Mouse (Mus musculus): ENCODE measurements around the gene Slc27a2. TPM values are rescaled to one million over a fixed set of nuclear protein-coding genes. Genes with fewer than 3 reads are reported as not detected.

The Slc27a2 gene
- polyA plus RNA-seq, 1 experiment from 2014 or later, result 56.3 TPM

DNA sequence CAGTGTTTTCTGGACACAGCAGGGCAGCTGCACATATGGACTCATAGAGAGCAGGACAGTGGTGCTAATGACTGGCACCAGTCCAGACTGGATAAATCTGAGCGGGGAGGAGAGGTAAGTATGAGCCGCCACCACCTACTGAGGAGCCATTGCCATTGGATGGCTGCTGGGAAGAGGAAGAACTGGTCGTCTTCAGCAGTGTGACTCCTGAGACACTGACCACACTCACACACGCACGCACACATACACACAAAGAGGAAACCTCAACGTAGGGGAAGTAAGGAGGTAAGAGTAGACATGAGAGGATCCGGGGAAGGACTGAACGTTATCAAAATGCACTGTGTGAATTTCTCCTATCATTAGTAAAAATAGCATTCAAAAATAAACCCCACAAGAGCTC is 24.7 kb upstream of the Slc27a2 start:
- Histone ChIP-seq H3K36me3 (no peaks in the 10 kb centered on the region), H3K27me3 (replicated peaks) (no peaks in the 10 kb centered on the region), H3K9me3 (replicated peaks) (no peaks in the 10 kb centered on the region), H3K4me3 (no peak overlapping the region), H3K27ac (no peak overlapping the region), H3K9ac (no peak overlapping the region), H3K4me2 (no peak overlapping the region), H3K4me1 (no peaks in the 10 kb centered on the region)
- WGBS (ENCODE audit: insufficient replicate concordance), result 46% methylated on average over 8 of the region's 8 CpGs
- ATAC-seq, result no peak

DNA sequence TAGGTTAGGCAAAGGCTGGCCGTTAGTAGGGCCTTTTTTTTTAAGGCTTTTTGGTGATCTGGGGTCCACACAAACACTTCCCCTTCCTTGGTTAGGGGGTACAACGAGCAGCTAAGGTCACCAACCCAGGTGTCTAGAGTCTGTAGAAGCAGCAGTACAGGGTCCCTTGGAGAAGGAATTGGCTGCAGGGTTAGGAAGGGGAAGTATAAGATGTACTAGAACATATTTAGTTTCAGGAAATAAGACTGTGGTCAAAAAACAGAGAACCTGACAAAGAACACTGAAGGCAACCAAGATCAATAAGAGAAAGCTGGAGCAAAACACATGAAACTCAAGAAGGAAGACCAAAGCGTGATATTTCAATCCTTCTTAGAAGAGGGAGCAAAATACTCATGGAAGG is 21.6 kb upstream of the Slc27a2 start:
- H3K4me2 ChIP-seq, result no peak overlapping the region
- no peak overlapping the region for H3K9ac ChIP-seq
- H3K27ac ChIP-seq, result no peak overlapping the region
- ATAC-seq, result no peak
- no peaks in the 10 kb centered on the region for H3K36me3 ChIP-seq
- no peaks in the 10 kb centered on the region for H3K4me1 ChIP-seq
- no peaks in the 10 kb centered on the region for H3K9me3 ChIP-seq (replicated peaks)
- H3K4me3 ChIP-seq, result no peak overlapping the region
- H3K27me3 ChIP-seq (replicated peaks), result no peaks in the 10 kb centered on the region
- WGBS (ENCODE audit: insufficient replicate concordance), result 31% methylated on average over 3 of the region's 3 CpGs

DNA sequence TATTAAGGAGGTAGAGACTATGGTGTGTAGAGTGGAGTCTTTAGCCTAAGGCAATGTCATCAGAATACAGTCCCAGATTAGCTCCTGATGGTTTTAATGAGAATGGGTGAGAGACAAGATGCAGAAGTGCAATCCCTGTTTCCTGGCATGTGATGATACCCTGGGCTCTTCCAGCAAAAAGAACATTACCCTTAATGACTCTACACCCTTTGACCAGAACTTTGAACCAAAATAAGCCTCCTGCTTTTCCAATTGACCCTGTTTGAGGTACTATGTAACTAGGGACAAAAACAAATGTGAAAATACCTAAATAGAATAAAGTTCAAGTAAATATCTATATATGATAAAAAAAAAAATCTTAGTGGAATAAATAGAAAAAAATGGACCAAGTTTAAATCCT is 14.6 kb upstream of the Slc27a2 start:
- no peaks in the 10 kb centered on the region for H3K4me1 ChIP-seq
- no peak for ATAC-seq
- no peak overlapping the region for H3K4me2 ChIP-seq
- H3K9me3 ChIP-seq (replicated peaks), result no peaks in the 10 kb centered on the region
- H3K9ac ChIP-seq, result no peak overlapping the region
- no peak overlapping the region for H3K4me3 ChIP-seq
- no peaks in the 10 kb centered on the region for H3K36me3 ChIP-seq
- no peaks in the 10 kb centered on the region for H3K27me3 ChIP-seq (replicated peaks)
- no peak overlapping the region for H3K27ac ChIP-seq

DNA sequence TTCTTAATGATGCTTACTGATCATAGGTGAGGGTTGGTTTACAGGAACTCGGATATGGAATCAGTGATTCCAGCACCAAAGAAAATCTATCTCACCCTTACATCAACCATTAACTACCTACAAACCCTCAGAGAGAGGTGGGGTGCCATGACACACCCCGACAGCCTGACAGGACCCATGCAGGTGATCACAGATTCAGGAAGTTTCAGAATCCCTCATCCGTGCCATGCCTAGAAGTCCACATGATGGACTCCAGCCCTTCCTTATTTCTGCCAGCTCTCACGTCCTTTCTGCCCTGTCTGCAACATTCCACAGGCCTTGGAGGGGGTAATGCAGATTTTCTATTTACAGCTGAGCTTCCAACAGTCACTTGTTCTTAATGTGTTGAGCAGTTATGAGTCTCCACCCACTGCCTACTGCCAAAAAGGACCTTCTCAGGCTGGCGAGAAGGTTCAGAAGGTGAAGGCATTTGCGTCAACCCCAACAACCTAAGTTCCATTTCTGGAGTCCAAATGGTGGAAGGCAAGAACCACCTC is 11.7 kb upstream of the Slc27a2 start:
- ATAC-seq, result no peak
- H3K9ac ChIP-seq, result no peak overlapping the region
- WGBS (ENCODE audit: insufficient replicate concordance), result 63% methylated on average over 6 of the region's 6 CpGs
- no peaks in the 10 kb centered on the region for H3K4me1 ChIP-seq
- H3K4me2 ChIP-seq, result no peak overlapping the region
- H3K9me3 ChIP-seq (replicated peaks), result no peaks in the 10 kb centered on the region
- no peak overlapping the region for H3K4me3 ChIP-seq
- no peaks in the 10 kb centered on the region for H3K27me3 ChIP-seq (replicated peaks)
- H3K27ac ChIP-seq, result no peak overlapping the region
- H3K36me3 ChIP-seq, result no peaks in the 10 kb centered on the region

DNA sequence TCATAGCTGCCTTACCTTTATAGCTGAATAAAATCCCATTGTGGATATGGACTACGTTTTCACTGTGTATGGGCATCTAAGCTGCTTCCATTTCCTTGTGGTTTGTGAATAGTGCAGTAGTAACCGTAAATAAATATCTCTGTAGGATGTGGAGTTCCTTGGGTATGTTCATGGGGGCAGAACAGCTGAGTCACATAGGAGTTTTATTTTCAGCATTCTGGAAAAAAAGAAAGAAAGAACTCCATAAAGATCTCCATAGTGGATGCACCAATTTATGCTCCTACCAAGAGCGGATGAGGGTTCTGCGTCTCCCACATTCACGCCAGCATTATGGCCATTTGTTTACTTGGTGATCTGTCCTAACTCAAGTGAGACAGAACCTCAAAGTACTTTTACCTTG is 10.0 kb upstream of the Slc27a2 start:
- Histone ChIP-seq H3K4me1 (no peaks in the 10 kb centered on the region), H3K9me3 (replicated peaks) (no peaks in the 10 kb centered on the region), H3K4me2 (no peak overlapping the region), H3K4me3 (no peak overlapping the region), H3K27ac (no peak overlapping the region), H3K27me3 (replicated peaks) (no peaks in the 10 kb centered on the region), H3K9ac (no peak overlapping the region), H3K36me3 (no peaks in the 10 kb centered on the region)
- WGBS (ENCODE audit: insufficient replicate concordance), result 75% methylated on average over 5 of the region's 5 CpGs
- ATAC-seq, result no peak

DNA sequence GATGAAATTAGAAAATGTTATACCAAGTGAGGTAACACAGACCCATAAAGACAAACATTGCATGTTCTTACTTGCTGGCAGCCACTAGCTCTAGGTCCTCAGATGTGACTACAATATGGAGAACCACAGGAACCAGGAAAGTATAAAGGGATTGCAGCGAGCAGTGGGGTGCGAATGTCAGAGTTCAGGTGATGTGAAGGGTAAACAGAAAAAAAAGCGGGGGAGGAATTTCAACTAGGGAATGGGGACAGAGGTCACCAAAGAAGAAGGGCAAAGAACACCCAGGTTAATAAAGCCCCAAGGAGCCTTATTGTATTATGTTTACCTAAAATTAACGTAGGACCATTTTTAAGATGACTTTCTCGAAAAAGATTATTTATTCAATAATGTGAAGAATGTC is 6.9 kb upstream of the Slc27a2 start:
- no peak for ATAC-seq
- Histone ChIP-seq H3K9me3 (replicated peaks) (no peaks in the 10 kb centered on the region), H3K36me3 (no peaks in the 10 kb centered on the region), H3K4me3 (no peak overlapping the region), H3K27me3 (replicated peaks) (0 out of 2 replicates have a peak, but pooled peaks cover 5% of the 10 kb centered on the region), H3K4me2 (no peak overlapping the region), H3K9ac (no peak overlapping the region), H3K27ac (no peak overlapping the region), H3K4me1 (no peaks in the 10 kb centered on the region)
- WGBS (ENCODE audit: insufficient replicate concordance), result 59% methylated on average over 5 of the region's 5 CpGs

DNA sequence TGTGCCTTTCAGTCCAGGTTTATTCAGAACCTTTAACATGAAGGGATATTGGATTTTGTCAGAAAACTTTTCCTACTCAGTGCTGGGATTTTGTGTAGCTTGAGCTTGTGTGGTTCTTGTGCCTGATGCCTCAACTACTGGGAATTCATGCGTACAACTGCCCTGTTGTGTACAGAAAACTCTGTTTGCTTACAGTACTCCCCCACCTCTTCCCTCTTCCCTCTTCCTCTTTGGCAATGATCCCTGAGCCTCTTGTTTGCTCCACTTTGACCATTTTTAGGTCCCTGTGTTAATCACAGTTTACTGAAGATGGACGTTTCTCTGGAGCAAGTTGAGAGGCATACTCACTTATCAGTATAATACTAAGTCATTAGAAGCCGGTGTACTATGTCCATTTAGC is 5.8 kb upstream of the Slc27a2 start:
- H3K27ac ChIP-seq, result peak overlapping the region; percentile 0; the same call in 1 of the 2 replicates
- H3K4me2 ChIP-seq, result no peak overlapping the region
- no peak overlapping the region for H3K9ac ChIP-seq
- no peaks in the 10 kb centered on the region for H3K9me3 ChIP-seq (replicated peaks)
- no peak for ATAC-seq
- H3K4me1 ChIP-seq, result no peaks in the 10 kb centered on the region
- H3K27me3 ChIP-seq (replicated peaks), result peaks cover 16% of the 10 kb centered on the region
- WGBS (ENCODE audit: insufficient replicate concordance), result 64% methylated on average over 3 of the region's 3 CpGs
- H3K4me3 ChIP-seq, result no peak overlapping the region
- H3K36me3 ChIP-seq, result no peaks in the 10 kb centered on the region

DNA sequence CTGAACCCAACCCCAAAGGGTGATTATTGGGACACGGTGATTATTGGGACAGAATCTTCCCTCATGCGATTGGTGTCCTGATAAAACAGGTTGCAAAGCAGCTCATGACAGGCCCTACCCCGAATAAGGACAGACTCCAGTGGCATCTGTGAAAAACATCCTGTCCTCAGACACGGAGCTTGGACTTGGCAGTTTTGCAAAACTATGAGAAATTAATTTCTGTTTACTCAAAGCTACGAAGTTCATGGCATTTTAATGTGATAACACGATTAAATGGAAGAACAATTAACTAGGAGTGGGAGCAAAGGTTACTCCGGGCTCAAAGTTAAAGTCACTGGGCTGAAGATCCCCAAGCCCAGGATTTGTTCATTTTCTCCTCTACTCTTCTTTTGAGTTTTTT is 2.5 kb upstream of the Slc27a2 start:
- H3K9me3 ChIP-seq (replicated peaks), result no peaks in the 10 kb centered on the region
- H3K9ac ChIP-seq, result no peak overlapping the region
- no peaks in the 10 kb centered on the region for H3K36me3 ChIP-seq
- H3K4me3 ChIP-seq, result no peak overlapping the region
- H3K4me1 ChIP-seq, result peaks cover 13% of the 10 kb centered on the region
- 64% methylated on average over 7 of the region's 7 CpGs for WGBS (ENCODE audit: insufficient replicate concordance)
- no peak overlapping the region for H3K27ac ChIP-seq
- H3K4me2 ChIP-seq, result no peak overlapping the region
- no peak for ATAC-seq
- peaks cover 48% of the 10 kb centered on the region for H3K27me3 ChIP-seq (replicated peaks)

DNA sequence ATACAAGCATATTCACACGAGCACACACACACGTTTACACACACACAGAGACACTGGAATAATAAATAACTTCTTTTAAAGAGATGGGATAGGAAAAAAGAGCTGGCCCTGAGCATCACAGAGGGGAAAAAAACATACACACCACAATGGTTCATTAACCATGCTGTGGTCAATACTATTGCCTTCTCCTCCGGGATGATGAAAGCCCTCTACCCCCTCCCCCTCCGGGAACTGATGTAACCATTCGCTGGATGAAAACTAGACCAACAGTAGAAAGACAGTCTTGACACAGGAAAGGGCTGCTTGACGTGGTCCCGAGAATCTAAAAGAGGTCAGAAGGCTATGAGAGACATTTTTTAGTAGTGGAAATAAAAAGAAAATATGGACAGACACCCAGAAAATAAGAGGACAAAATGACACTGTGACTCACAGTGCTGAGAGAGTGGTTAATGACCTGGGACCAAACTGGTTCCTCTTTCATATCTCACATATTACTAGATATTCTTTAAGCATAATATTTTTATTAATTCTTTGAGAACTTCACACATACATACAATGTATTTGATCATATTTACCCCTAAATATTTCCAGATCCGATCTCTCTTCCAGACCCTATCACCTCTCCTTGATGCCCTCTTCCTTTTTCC is 840 bp upstream of the Slc27a2 start:
- Histone ChIP-seq H3K27ac (no peak overlapping the region), H3K4me1 (peaks cover 13% of the 10 kb centered on the region), H3K4me2 (no peak overlapping the region), H3K27me3 (replicated peaks) (peaks cover 59% of the 10 kb centered on the region), H3K4me3 (no peak overlapping the region), H3K9ac (no peak overlapping the region), H3K9me3 (replicated peaks) (no peaks in the 10 kb centered on the region), H3K36me3 (no peaks in the 10 kb centered on the region)
- 41% methylated on average over 8 of the region's 8 CpGs for WGBS (ENCODE audit: insufficient replicate concordance)
- ATAC-seq, result no peak

DNA sequence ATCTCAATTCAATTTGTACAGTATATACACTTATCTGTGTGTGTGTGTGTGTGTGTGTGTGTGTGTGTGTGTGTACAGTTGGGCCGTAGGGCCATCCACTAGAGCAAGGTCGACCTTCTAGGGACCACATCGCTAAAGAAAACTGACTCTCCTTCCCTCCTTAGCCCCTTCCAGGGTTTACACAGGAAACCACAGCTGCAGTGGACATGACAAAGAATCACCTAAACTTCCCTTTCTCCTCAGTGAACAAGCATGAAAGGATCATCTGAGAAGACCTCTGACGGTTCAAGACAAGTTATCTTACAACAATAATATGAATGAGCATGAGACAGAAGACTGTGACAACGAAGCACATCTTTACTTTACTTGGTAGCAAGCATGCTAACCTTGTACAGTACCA is 311 bp upstream of the Slc27a2 start:
- no peaks in the 10 kb centered on the region for H3K36me3 ChIP-seq
- no peak overlapping the region for H3K9ac ChIP-seq
- H3K9me3 ChIP-seq (replicated peaks), result no peaks in the 10 kb centered on the region
- 6% methylated on average over 5 of the region's 5 CpGs for WGBS (ENCODE audit: insufficient replicate concordance)
- H3K4me1 ChIP-seq, result peaks cover 13% of the 10 kb centered on the region
- H3K4me2 ChIP-seq, result no peak overlapping the region; the same call in 1 of the 2 replicates
- H3K27me3 ChIP-seq (replicated peaks), result peaks cover 59% of the 10 kb centered on the region
- no peak overlapping the region for H3K4me3 ChIP-seq
- no peak for ATAC-seq
- no peak overlapping the region for H3K27ac ChIP-seq

DNA sequence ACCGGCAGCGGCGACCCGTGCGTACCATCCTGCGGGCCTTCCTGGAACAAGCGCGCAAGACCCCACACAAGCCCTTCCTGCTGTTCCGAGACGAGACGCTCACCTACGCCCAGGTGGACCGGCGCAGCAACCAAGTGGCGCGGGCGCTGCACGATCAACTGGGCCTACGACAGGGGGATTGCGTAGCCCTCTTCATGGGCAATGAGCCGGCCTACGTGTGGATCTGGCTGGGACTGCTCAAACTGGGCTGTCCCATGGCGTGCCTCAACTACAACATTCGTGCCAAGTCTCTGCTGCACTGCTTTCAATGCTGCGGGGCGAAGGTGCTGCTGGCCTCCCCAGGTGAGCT is 1.1 kb downstream of the Slc27a2 start:
- Histone ChIP-seq H3K36me3 (no peaks in the 10 kb centered on the region), H3K27me3 (replicated peaks) (peaks cover 59% of the 10 kb centered on the region), H3K9me3 (replicated peaks) (no peaks in the 10 kb centered on the region), H3K4me1 (peaks cover 13% of the 10 kb centered on the region), H3K4me2 (peak overlapping the region; percentile 72), H3K27ac (peak overlapping the region; percentile 65), H3K4me3 (peak overlapping the region; percentile 57), H3K9ac (peak overlapping the region; percentile 48)
- ATAC-seq, result peak; percentile 22; the same call in 1 of the 2 replicates
- WGBS (ENCODE audit: insufficient replicate concordance), result 3% methylated on average over 26 of the region's 26 CpGs

DNA sequence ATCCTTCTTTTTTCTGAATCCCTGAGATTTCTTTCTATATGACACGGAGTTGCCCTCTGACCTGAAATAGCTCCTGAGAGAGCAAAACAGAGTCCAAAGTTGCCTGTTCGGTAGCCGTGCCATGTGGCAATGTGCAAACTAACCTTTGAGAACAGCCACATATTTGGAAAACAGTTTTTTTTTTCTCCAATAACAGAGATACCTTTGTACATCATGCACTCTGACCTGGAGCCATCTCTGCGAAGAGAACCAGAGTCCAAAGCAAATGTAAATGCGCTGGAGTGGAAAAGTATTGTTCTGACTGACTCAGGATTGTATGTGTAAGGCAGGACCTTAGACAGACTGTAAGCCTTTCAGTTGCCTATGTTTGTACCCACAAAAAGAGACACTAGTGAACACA is 3.3 kb downstream of the Slc27a2 start:
- H3K9me3 ChIP-seq (replicated peaks), result no peaks in the 10 kb centered on the region
- no peak overlapping the region for H3K4me3 ChIP-seq
- 62% methylated on average over 5 of the region's 5 CpGs for WGBS (ENCODE audit: insufficient replicate concordance)
- H3K4me1 ChIP-seq, result peaks cover 13% of the 10 kb centered on the region
- H3K27ac ChIP-seq, result peak overlapping the region; percentile 23; the same call in 1 of the 2 replicates
- peak overlapping the region; percentile 72 for H3K4me2 ChIP-seq
- H3K9ac ChIP-seq, result no peak overlapping the region
- ATAC-seq, result no peak
- peaks cover 52% of the 10 kb centered on the region for H3K27me3 ChIP-seq (replicated peaks)
- H3K36me3 ChIP-seq, result no peaks in the 10 kb centered on the region

DNA sequence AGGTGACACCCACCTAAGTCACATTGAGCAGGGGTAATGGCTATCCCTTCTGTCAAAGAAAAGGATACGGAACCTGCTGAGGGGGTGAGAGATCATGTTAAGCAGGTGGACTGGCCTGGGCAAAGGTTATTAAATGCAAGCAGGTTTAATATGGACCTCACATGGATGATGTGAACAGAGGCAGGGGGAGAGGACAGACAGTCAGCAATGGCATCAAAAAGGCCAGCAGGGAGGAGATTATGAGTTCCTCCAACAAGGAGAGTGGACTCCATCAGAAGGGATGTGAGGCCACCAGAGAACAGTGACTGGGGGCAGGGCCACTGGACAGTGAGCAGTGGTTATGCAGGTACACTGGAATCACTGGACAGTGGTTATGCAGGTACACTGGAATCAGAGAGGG is 7.9 kb downstream of the Slc27a2 start:
- Histone ChIP-seq H3K27me3 (replicated peaks) (peaks cover 7% of the 10 kb centered on the region), H3K27ac (no peak overlapping the region), H3K4me3 (no peak overlapping the region), H3K9me3 (replicated peaks) (no peaks in the 10 kb centered on the region), H3K4me1 (no peaks in the 10 kb centered on the region), H3K9ac (no peak overlapping the region), H3K36me3 (no peaks in the 10 kb centered on the region), H3K4me2 (no peak overlapping the region)
- ATAC-seq, result no peak
- 76% methylated on average over 1 of the region's 1 CpGs for WGBS (ENCODE audit: insufficient replicate concordance)
